Mouse (Mus musculus) lung, postnatal 36 days (tissue): ENCODE data around the gene Tnnt1.
A peak's percentile ranks its signal among the peaks of the same experiment; 100 is the strongest.

Experiments
- DNase-seq: peaks from one replicate; pipeline ENCODE4 v3.0.0; 2022; ENCODE audit warnings: mixed read lengths

Tnnt1 gene

GRCm38 (mm10) chr7:4496468-4496867 is 19.7 kb downstream of the Tnnt1 start:
- no peak for DNase-seq

- no peak for DNase-seq
Measured at GRCm38 (mm10) chr7:4493991-4494390, 22.2 kb downstream of the Tnnt1 start.

GRCm38 (mm10) chr7:4492284-4493224 is 23.6 kb downstream of the Tnnt1 start:
- peak; percentile 44 for DNase-seq

GRCm38 (mm10) chr7:4491308-4491707 is 24.9 kb downstream of the Tnnt1 start:
- peak; percentile 76 for DNase-seq

- no peak for DNase-seq
Measured at GRCm38 (mm10) chr7:4482281-4482680, 33.9 kb downstream of the Tnnt1 start.

- DNase-seq: peak; percentile 61
Measured at GRCm38 (mm10) chr7:4479674-4480073, 36.5 kb downstream of the Tnnt1 start.

GRCm38 (mm10) chr7:4478796-4479291 is 37.3 kb downstream of the Tnnt1 start:
- no peak for DNase-seq

- peak; percentile 87 for DNase-seq
Measured at GRCm38 (mm10) chr7:4478021-4478795, 38.0 kb downstream of the Tnnt1 start.

GRCm38 (mm10) chr7:4473940-4474339 is 42.2 kb downstream of the Tnnt1 start:
- no peak for DNase-seq

GRCm38 (mm10) chr7:4471179-4471555 is 45.0 kb downstream of the Tnnt1 start:
- DNase-seq: peak; percentile 91

- peak; percentile 86 for DNase-seq
Measured at GRCm38 (mm10) chr7:4470275-4471178, 45.7 kb downstream of the Tnnt1 start.

- no peak for DNase-seq
Measured at GRCm38 (mm10) chr7:4467801-4468200, 48.4 kb downstream of the Tnnt1 start.

GRCm38 (mm10) chr7:4464194-4464824 is 51.9 kb downstream of the Tnnt1 start:
- DNase-seq: peak; percentile 91

- DNase-seq: peak; percentile 79
Measured at GRCm38 (mm10) chr7:4460576-4461434, 55.4 kb downstream of the Tnnt1 start, which contains the start of gene Eps8l1. Gene Eps8l1, plus strand, starts transcription at chr7:4460674.
